Mouse (Mus musculus): ENCODE data around the gene Rbm26. TPM values are rescaled to one million over a fixed set of nuclear protein-coding genes. Genes with fewer than 3 reads are reported as not detected.
A peak's percentile ranks its signal among the peaks of the same experiment; 100 is the strongest.

Gene Rbm26
- polyA plus RNA-seq, 1 experiment from 2014 or later = 33.2 TPM

DNA sequence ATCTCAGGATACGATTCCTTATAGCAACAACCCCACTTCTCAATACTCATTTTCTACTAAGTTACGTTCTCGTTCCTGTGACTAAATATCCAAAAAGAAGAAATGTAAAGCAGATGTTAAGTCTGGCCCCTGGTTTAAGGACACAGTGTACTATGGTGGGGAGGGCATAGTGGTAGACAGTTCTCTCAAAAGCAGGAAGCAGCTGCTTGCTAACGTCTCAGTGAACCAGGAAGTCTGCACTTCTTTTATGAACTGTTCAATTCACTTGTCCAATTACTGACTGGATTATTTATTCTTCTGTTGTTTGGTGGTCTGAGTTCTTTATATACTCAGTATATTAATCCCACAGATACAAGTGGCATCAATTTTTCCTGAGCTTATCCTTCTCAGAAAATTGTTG, 12.3 kb downstream of the Rbm26 start:
- 61% methylated on average over 4 of the region's 4 CpGs for WGBS
- Histone ChIP-seq H3K9ac (no peak overlapping the region), H3K27me3 (no peaks in the 10 kb centered on the region), H3K4me1 (replicated peaks) (peaks cover 21% of the 10 kb centered on the region), H3K36me3 (no peaks in the 10 kb centered on the region), H3K9me3 (no peaks in the 10 kb centered on the region), H3K4me3 (no peak overlapping the region), H3K4me2 (no peak overlapping the region), H3K27ac (replicated peaks) (0 out of 2 replicates have a peak overlapping the region, but pooled peaks have one; percentile 9)
- ATAC-seq (ENCODE audit: low read depth) = no peak

DNA sequence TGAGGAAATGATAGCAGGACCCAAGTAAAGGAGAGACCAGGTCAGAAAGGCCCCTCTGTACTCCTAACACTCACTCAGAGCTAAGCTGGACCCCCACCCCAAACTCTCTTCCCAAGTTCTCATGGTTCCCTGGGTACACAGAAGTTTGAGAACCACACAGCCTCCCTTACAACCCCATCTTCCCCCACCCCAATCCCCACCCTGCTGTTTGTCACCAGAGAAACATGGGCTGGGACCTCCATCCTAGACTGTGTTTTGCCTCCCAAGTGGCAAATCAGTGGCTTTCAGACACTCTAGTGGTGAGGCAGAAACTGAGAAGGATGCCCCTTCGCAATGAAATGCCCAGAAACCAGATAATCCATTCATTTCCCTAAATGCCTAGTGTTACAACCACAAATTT, 15.8 kb downstream of the Rbm26 start:
- H3K4me3 ChIP-seq = no peak overlapping the region
- 92% methylated on average over 1 of the region's 1 CpGs for WGBS
- H3K36me3 ChIP-seq = peaks cover 17% of the 10 kb centered on the region
- peaks cover 20% of the 10 kb centered on the region for H3K4me1 ChIP-seq (replicated peaks)
- no peaks in the 10 kb centered on the region for H3K27me3 ChIP-seq
- H3K9me3 ChIP-seq = no peaks in the 10 kb centered on the region
- no peak overlapping the region for H3K4me2 ChIP-seq
- no peak overlapping the region for H3K9ac ChIP-seq
- H3K27ac ChIP-seq (replicated peaks) = no peak overlapping the region
- no peak for ATAC-seq (ENCODE audit: low read depth)

GRCm38 (mm10) chr14:105158526-105158925, 18.6 kb downstream of the Rbm26 start:
- Histone ChIP-seq H3K27ac (replicated peaks) (no peak overlapping the region), H3K9ac (no peak overlapping the region), H3K36me3 (peaks cover 21% of the 10 kb centered on the region), H3K4me3 (no peak overlapping the region), H3K9me3 (no peaks in the 10 kb centered on the region), H3K4me2 (no peak overlapping the region), H3K4me1 (replicated peaks) (peaks cover 11% of the 10 kb centered on the region), H3K27me3 (no peaks in the 10 kb centered on the region)
- WGBS = 8% methylated on average over 2 of the region's 2 CpGs
- no peak for ATAC-seq (ENCODE audit: low read depth)

- no peak overlapping the region for H3K27ac ChIP-seq (replicated peaks)
- no peak for ATAC-seq (ENCODE audit: low read depth)
- H3K4me1 ChIP-seq (replicated peaks) = no peaks in the 10 kb centered on the region
- peaks cover 19% of the 10 kb centered on the region for H3K36me3 ChIP-seq
- no peaks in the 10 kb centered on the region for H3K27me3 ChIP-seq
- 95% methylated on average over 3 of the region's 3 CpGs for WGBS
- H3K4me3 ChIP-seq = no peak overlapping the region
- no peaks in the 10 kb centered on the region for H3K9me3 ChIP-seq
- no peak overlapping the region for H3K9ac ChIP-seq
- H3K4me2 ChIP-seq = no peak overlapping the region
These were observed 43.1 kb downstream of the Rbm26 start for GRCm38 (mm10) chr14:105134076-105134475.

GRCm38 (mm10) chr14:105127715-105128385, 49.3 kb downstream of the Rbm26 start:
- peaks cover 51% of the 10 kb centered on the region for H3K36me3 ChIP-seq
- no peak overlapping the region for H3K4me2 ChIP-seq
- WGBS = 82% methylated on average over 4 of the region's 4 CpGs
- no peaks in the 10 kb centered on the region for H3K9me3 ChIP-seq
- no peaks in the 10 kb centered on the region for H3K27me3 ChIP-seq
- no peak for ATAC-seq (ENCODE audit: low read depth)
- no peak overlapping the region for H3K27ac ChIP-seq (replicated peaks)
- no peak overlapping the region for H3K4me3 ChIP-seq
- H3K4me1 ChIP-seq (replicated peaks) = no peaks in the 10 kb centered on the region
- no peak overlapping the region for H3K9ac ChIP-seq

DNA sequence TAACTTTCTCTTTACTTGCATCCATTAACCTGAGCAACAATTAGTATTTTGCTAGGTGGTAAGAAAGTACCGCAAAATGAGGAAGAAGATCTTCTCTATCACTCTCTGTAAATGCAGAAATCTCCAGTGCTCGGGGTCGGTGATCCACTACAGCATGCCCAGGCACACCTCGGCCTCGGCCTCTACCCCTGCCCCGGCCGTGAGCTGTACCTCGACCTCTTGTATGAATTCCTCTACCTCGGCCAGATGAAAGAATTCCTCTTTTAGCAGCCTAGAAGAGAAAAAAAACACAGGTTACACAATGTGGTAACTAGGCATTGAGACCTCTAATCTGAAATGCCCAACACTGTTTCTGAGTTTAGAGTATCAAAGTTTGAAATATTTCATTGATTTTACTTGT, 52.6 kb downstream of the Rbm26 start:
- Histone ChIP-seq H3K27me3 (no peaks in the 10 kb centered on the region), H3K9ac (no peak overlapping the region), H3K27ac (replicated peaks) (no peak overlapping the region), H3K4me1 (replicated peaks) (no peaks in the 10 kb centered on the region), H3K4me2 (no peak overlapping the region), H3K36me3 (peaks cover 56% of the 10 kb centered on the region), H3K9me3 (no peaks in the 10 kb centered on the region), H3K4me3 (no peak overlapping the region)
- 96% methylated on average over 9 of the region's 9 CpGs for WGBS
- no peak for ATAC-seq (ENCODE audit: low read depth)

GRCm38 (mm10) chr14:105115402-105115801, 61.7 kb downstream of the Rbm26 start:
- peaks cover 24% of the 10 kb centered on the region for H3K36me3 ChIP-seq
- no peak overlapping the region for H3K9ac ChIP-seq
- no peak for ATAC-seq (ENCODE audit: low read depth)
- no peak overlapping the region for H3K27ac ChIP-seq (replicated peaks)
- 49% methylated on average over 2 of the region's 2 CpGs for WGBS
- no peaks in the 10 kb centered on the region for H3K9me3 ChIP-seq
- H3K4me1 ChIP-seq (replicated peaks) = no peaks in the 10 kb centered on the region
- no peak overlapping the region for H3K4me2 ChIP-seq
- no peak overlapping the region for H3K4me3 ChIP-seq
- H3K27me3 ChIP-seq = no peaks in the 10 kb centered on the region

GRCm38 (mm10) chr14:105106252-105106651, 70.9 kb downstream of the Rbm26 start:
- Histone ChIP-seq H3K27me3 (no peaks in the 10 kb centered on the region), H3K4me1 (replicated peaks) (no peaks in the 10 kb centered on the region), H3K9ac (no peak overlapping the region), H3K4me2 (no peak overlapping the region), H3K36me3 (no peaks in the 10 kb centered on the region), H3K4me3 (no peak overlapping the region), H3K9me3 (no peaks in the 10 kb centered on the region), H3K27ac (replicated peaks) (no peak overlapping the region)
- WGBS = 97% methylated on average over 2 of the region's 2 CpGs
- ATAC-seq (ENCODE audit: low read depth) = no peak

- no peak overlapping the region for H3K27ac ChIP-seq (replicated peaks)
- H3K4me1 ChIP-seq (replicated peaks) = no peaks in the 10 kb centered on the region
- H3K9me3 ChIP-seq = no peaks in the 10 kb centered on the region
- no peak overlapping the region for H3K4me2 ChIP-seq
- no peaks in the 10 kb centered on the region for H3K36me3 ChIP-seq
- no peaks in the 10 kb centered on the region for H3K27me3 ChIP-seq
- H3K4me3 ChIP-seq = no peak overlapping the region
- 85% methylated on average over 7 of the region's 7 CpGs for WGBS
- no peak for ATAC-seq (ENCODE audit: low read depth)
- no peak overlapping the region for H3K9ac ChIP-seq
These were observed 78.3 kb downstream of the Rbm26 start for GRCm38 (mm10) chr14:105098861-105099260.

DNA sequence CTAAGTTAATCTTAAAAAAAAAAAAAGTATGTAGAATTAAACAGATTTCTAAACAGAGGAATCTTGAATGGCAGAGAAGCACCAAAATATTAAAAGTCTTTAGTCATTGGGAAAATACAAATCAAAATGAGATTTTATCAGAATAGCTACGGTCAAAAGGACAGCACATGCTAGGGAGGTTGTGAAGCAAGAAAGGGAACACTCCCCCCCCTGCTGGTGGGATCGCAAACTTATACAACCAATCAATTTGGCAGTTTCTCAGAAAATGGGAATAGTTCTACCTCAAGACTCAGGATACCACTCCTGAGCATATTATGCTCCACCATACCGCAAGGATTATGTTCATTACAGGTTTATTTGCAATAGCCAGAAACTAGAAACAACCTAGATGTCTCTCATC, 80.9 kb downstream of the Rbm26 start:
- Histone ChIP-seq H3K36me3 (no peaks in the 10 kb centered on the region), H3K4me1 (replicated peaks) (no peaks in the 10 kb centered on the region), H3K9me3 (no peaks in the 10 kb centered on the region), H3K4me2 (no peak overlapping the region), H3K4me3 (no peak overlapping the region), H3K27ac (replicated peaks) (no peak overlapping the region), H3K27me3 (no peaks in the 10 kb centered on the region), H3K9ac (no peak overlapping the region)
- no peak for ATAC-seq (ENCODE audit: low read depth)
- 59% methylated on average over 3 of the region's 3 CpGs for whole genome bisulfite sequencing

GRCm38 (mm10) chr14:105087001-105087400, 90.1 kb downstream of the Rbm26 start:
- ATAC-seq (ENCODE audit: low read depth) = no peak

DNA sequence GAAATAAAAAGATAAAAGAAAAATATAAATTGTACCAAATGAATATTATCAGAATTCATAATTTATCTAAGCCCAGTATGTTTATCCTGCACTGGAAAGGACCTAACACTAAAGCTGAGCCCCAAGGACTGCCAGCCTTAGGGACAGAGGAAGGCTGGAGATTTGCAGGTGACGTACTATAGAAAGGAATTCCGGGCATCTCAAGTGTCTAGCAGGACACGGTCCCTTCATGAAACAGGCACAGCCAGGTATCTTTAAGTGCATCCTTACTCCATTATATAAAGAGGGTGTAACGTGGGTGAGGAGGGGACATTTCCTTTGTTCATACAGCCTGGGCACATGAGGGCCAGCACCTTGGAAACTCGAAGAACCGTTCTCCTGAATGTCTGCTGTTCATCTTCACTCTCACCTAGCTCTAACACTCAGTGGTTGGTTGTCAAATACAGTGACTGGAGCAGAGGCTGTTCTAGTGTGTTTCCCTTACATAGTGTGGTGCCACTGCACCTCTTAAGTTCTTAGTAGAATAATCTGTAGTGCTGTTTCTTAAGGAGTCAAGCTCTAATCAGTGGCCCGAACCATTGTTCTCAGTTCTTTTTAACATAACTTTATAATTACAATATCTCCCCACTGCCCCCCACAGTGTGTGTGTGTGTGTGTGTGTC, 91.7 kb downstream of the Rbm26 start:
- 80% methylated on average over 7 of the region's 7 CpGs for WGBS
- H3K9ac ChIP-seq = no peak overlapping the region
- ATAC-seq (ENCODE audit: low read depth) = no peak

More at GRCm38 (mm10) chr14:105087001-105087400, 90.1 kb downstream of the Rbm26 start:
- Histone ChIP-seq H3K27me3 (no peaks in the 10 kb centered on the region), H3K9ac (no peak overlapping the region), H3K4me2 (no peak overlapping the region), H3K27ac (replicated peaks) (no peak overlapping the region), H3K4me3 (no peak overlapping the region), H3K4me1 (replicated peaks) (peaks cover 5% of the 10 kb centered on the region; the same call in 1 of the 2 replicates), H3K9me3 (no peaks in the 10 kb centered on the region), H3K36me3 (no peaks in the 10 kb centered on the region)
- 90% methylated on average over 4 of the region's 4 CpGs for WGBS

More for the DNA sequence above, 91.7 kb downstream of the Rbm26 start:
- peaks cover 5% of the 10 kb centered on the region; the same call in 1 of the 2 replicates for H3K4me1 ChIP-seq (replicated peaks)
- H3K9me3 ChIP-seq = no peaks in the 10 kb centered on the region
- H3K27ac ChIP-seq (replicated peaks) = no peak overlapping the region
- no peaks in the 10 kb centered on the region for H3K27me3 ChIP-seq
- H3K4me2 ChIP-seq = no peak overlapping the region
- H3K36me3 ChIP-seq = no peaks in the 10 kb centered on the region
- no peak overlapping the region for H3K4me3 ChIP-seq

Data from neural tube, embryonic 13.5 days (tissue).